Mouse (Mus musculus): ENCODE data around the gene Pip5k1c.

DNA sequence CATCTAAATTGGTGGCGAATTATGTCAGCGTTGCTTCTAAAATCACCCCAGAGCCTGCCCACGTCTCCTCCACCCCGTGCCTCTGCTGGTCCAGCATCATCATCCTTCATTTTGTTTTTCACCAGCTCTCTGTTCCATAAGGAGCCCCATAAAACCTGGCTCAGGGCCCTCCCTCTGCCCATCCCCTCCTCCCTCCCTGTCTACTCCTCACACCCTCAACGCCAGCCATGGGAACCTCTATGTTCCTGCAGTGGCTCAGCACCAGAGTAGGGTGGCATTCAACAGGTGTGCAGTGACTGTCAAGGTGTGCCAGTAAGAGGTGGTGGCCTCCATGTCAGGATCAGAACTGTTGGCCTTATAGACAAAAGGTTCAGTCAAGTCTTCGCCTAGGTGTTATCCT lies 2.4 kb downstream of the Pip5k1c start:
- TF ChIP-seq CTCF (IDR thresholded peaks at IDR 0.05; ENCODE audit: insufficient read depth, low read length): no peak
- no peak for TF ChIP-seq POLR2A (IDR thresholded peaks at IDR 0.05; ENCODE audit: borderline replicate concordance, extremely low read depth, low read depth, low read length)

Data from lung, adult 2 months (tissue).